Mouse (Mus musculus) cortical plate, adult 2 months (tissue): ENCODE results near the gene Lrrn2. TPM values are rescaled to one million over a fixed set of nuclear protein-coding genes. Genes with fewer than 3 reads are reported as not detected.

Source experiments
- H3K27ac ChIP-seq: fragments of 200-500 bp; 2 replicates; pipeline ENCODE4 v1.5.1; 2012; ENCODE audit warnings: low read length, control low read depth, inconsistent platforms; ENCODE audit not compliant: insufficient read depth
- H3K4me1 ChIP-seq: fragments of 200-500 bp; 2 replicates; pipeline ENCODE4 v1.6.1; 2011; ENCODE audit warnings: low read length; ENCODE audit not compliant: control insufficient read depth, insufficient read depth
- H3K4me3 ChIP-seq: fragments of 200-500 bp; 2 replicates; pipeline ENCODE4 v1.5.1; 2011; ENCODE audit warnings: mild to moderate bottlenecking, low read length, control low read depth; ENCODE audit not compliant: insufficient read depth
- CTCF ChIP-seq: fragments of 200-500 bp; IDR thresholded peaks from 2 replicates; pipeline ENCODE4 v1.5.1; 2011; ENCODE audit warnings: mild to moderate bottlenecking, control low read depth, low read length; ENCODE audit not compliant: insufficient read depth; ENCODE audit errors: extremely low read depth
- POLR2A ChIP-seq: fragments of 200-500 bp; IDR thresholded peaks from 2 replicates; pipeline ENCODE4 v1.6.1; 2011; ENCODE audit warnings: mild to moderate bottlenecking, low read length, control low read depth; ENCODE audit not compliant: insufficient read depth; ENCODE audit errors: extremely low read depth
- polyA plus RNA-seq: library from polyadenylated mRNA; depleted of rRNA; stranded (reverse); fragments of >200 nt; gene quantifications from 2 replicates; pipeline ENCODE4 v1.2.3, GENCODE M21; 2012

Gene Lrrn2
- polyA plus RNA-seq, 1 experiment = 57.8 TPM

- peaks cover 15% of the 10 kb centered on the region for H3K4me1 ChIP-seq
- TF ChIP-seq POLR2A (no peak), CTCF (no peak)
- no peak overlapping the region for H3K27ac ChIP-seq
- H3K4me3 ChIP-seq = no peak overlapping the region
These were observed 19.6 kb downstream of the Lrrn2 start for GRCm38 (mm10) chr1:132899626-132900025.

DNA sequence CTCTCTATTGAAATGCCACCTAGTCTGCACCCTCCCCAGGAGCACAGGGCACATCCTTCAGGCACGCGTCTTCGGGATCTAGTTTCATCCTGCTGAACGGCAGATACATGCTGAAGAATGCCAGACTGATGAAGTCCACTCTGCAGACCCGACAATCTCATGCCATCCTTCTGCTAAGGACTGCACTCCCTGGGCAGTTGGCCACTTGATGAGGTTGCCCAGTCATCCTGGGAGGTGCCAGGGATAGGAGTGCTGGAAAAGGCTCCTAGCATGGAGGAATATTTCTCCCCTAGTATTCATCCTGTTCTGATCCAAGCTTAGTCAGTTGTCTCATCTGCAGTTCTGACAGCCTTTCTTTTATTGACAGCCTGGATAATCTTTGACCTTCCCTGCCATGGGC, 20.9 kb downstream of the Lrrn2 start:
- H3K4me3 ChIP-seq = no peak overlapping the region
- no peak for TF ChIP-seq CTCF
- no peak for TF ChIP-seq POLR2A
- no peak overlapping the region for H3K27ac ChIP-seq
- H3K4me1 ChIP-seq = peaks cover 15% of the 10 kb centered on the region

GRCm38 (mm10) chr1:132903519-132903918, 23.4 kb downstream of the Lrrn2 start:
- peaks cover 12% of the 10 kb centered on the region for H3K4me1 ChIP-seq

GRCm38 (mm10) chr1:132909090-132909489, 29.0 kb downstream of the Lrrn2 start:
- TF ChIP-seq CTCF (no peak), POLR2A (no peak)
- H3K27ac ChIP-seq = no peak overlapping the region
- H3K4me3 ChIP-seq = no peak overlapping the region
- no peaks in the 10 kb centered on the region for H3K4me1 ChIP-seq

More at GRCm38 (mm10) chr1:132903519-132903918, 23.4 kb downstream of the Lrrn2 start:
- no peak for TF ChIP-seq CTCF
- no peak for TF ChIP-seq POLR2A
- Histone ChIP-seq H3K27ac (no peak overlapping the region), H3K4me3 (no peak overlapping the region)

GRCm38 (mm10) chr1:132909951-132910350, 29.9 kb downstream of the Lrrn2 start:
- Histone ChIP-seq H3K27ac (no peak overlapping the region), H3K4me1 (no peaks in the 10 kb centered on the region), H3K4me3 (no peak overlapping the region)
- TF ChIP-seq POLR2A (no peak), CTCF (no peak)

GRCm38 (mm10) chr1:132910414-132911041, 30.5 kb downstream of the Lrrn2 start:
- TF ChIP-seq POLR2A = no peak
- Histone ChIP-seq H3K27ac (no peak overlapping the region), H3K4me1 (no peaks in the 10 kb centered on the region), H3K4me3 (no peak overlapping the region)

DNA sequence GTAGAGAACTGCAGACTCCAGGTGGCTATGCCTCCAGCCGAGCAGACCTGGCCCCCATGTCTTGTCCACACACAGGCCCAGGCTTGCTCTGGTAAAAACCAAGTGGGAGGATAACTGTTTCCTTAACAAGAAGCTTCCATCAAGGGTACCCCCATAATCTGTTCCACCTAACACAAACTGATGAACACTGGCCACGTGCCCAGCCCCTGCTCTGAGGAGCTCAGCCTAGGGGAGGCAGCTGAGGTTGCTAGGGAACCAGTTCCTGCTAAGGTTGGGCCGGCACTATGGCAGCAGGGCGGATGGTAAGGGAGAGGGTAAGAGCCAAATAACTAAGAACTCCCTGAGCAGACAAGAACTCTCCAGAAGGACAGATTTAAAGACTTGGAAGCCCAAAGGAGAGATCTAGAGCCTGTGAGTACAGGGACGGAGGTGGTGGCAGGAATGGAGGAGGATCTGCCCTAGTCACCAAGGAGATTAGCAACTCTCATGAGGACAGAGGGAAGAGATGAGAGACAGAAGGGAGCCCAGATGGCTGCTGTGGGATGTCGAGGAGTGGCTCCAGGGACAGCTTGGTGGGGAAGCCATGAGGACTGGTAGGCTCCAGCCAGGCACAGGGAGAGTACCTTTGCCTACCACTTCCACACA, 35.9 kb downstream of the Lrrn2 start:
- TF ChIP-seq POLR2A (no peak), CTCF (no peak)
- no peak overlapping the region for H3K27ac ChIP-seq
- H3K4me1 ChIP-seq = peaks cover 6% of the 10 kb centered on the region; the same call in 1 of the 2 replicates
- H3K4me3 ChIP-seq = no peak overlapping the region

- Histone ChIP-seq H3K4me1 (peaks cover 8% of the 10 kb centered on the region; the same call in 1 of the 2 replicates), H3K4me3 (no peak overlapping the region), H3K27ac (no peak overlapping the region)
- TF ChIP-seq CTCF (no peak), POLR2A (no peak)
These were observed 37.5 kb downstream of the Lrrn2 start for GRCm38 (mm10) chr1:132917554-132917953.

- no peak for TF ChIP-seq POLR2A
- TF ChIP-seq CTCF = no peak
- Histone ChIP-seq H3K4me3 (no peak overlapping the region), H3K27ac (no peak overlapping the region), H3K4me1 (peaks cover 8% of the 10 kb centered on the region; the same call in 1 of the 2 replicates)
These were observed 38.1 kb downstream of the Lrrn2 start for GRCm38 (mm10) chr1:132918117-132918680.

DNA sequence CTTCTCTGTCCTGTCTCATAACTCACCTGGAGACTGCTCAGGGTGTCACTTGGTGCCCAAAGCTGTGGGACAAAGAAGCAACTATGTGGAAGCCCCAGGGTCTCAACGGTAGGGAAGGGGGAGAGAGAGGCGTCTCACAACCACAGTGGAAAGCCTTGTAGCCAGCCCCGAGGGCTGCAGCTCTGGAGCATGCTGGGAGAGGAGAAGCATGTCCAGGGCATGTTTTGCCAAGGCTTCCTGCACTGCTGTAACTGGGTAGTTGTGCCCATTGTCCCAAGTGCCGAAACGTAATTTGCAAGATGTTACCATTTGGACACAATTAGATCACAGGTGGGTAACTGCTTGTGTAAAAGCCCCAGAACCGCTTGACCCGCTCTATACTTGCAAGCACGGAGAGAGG, 39.2 kb downstream of the Lrrn2 start:
- H3K4me3 ChIP-seq = no peak overlapping the region
- H3K4me1 ChIP-seq = peaks cover 8% of the 10 kb centered on the region; the same call in 1 of the 2 replicates
- H3K27ac ChIP-seq = no peak overlapping the region
- TF ChIP-seq CTCF (no peak), POLR2A (no peak)
